Mouse (Mus musculus): ENCODE data around the gene Olfr640.

The Olfr640 gene

GRCm38 (mm10) chr7:104025473-104025872, at the start of gene Olfr640:
TSS of gene Olfr640 (minus strand) at chr7:104025573.
- DNase-seq = no peak

- DNase-seq = no peak
Observed at GRCm38 (mm10) chr7:104071769-104072168, 46.4 kb upstream of the Olfr640 start, which contains the start of gene Olfr644. TSS of gene Olfr644 (minus strand) at chr7:104071869.

- DNase-seq = no peak
Observed at GRCm38 (mm10) chr7:104061345-104061744, 36.0 kb upstream of the Olfr640 start, which contains the start of gene 4930516K23Rik. TSS of gene 4930516K23Rik (minus strand) at chr7:104061445.

- DNase-seq = no peak
Observed at GRCm38 (mm10) chr7:104059215-104059614, 33.8 kb upstream of the Olfr640 start.

- no peak for DNase-seq
Observed at GRCm38 (mm10) chr7:104052566-104052965, 27.2 kb upstream of the Olfr640 start, which contains the start of gene Olfr642. TSS of gene Olfr642 (minus strand) at chr7:104052666.

- no peak for DNase-seq
Observed at GRCm38 (mm10) chr7:104050745-104051144, 25.4 kb upstream of the Olfr640 start.

- no peak for DNase-seq
Observed at GRCm38 (mm10) chr7:104035145-104035544, 9.8 kb upstream of the Olfr640 start, which contains the start of gene Olfr641. TSS of gene Olfr641 (plus strand) at chr7:104035445.

GRCm38 (mm10) chr7:104026978-104027377, 1.6 kb upstream of the Olfr640 start:
- no peak for DNase-seq

- no peak for DNase-seq
Observed at GRCm38 (mm10) chr7:104021651-104022050, 3.7 kb downstream of the Olfr640 start.

GRCm38 (mm10) chr7:104018953-104019352, 6.4 kb downstream of the Olfr640 start:
- DNase-seq = no peak

- no peak for DNase-seq
Observed at GRCm38 (mm10) chr7:104017203-104017602, 8.2 kb downstream of the Olfr640 start, which contains the start of gene Olfr639. TSS of gene Olfr639 (minus strand) at chr7:104017303.

GRCm38 (mm10) chr7:103999124-103999523, 26.2 kb downstream of the Olfr640 start:
- no peak for DNase-seq

GRCm38 (mm10) chr7:103998446-103998845, 26.9 kb downstream of the Olfr640 start, which contains the start of gene Olfr638:
TSS of gene Olfr638 (plus strand) at chr7:103998746.
- DNase-seq = no peak

- no peak for DNase-seq
Observed at GRCm38 (mm10) chr7:103971782-103972181, 53.6 kb downstream of the Olfr640 start.

GRCm38 (mm10) chr7:103970852-103971251, 54.5 kb downstream of the Olfr640 start, which contains the start of gene Olfr635:
TSS of gene Olfr635 (plus strand) at chr7:103971152.
- DNase-seq = no peak

Data from cerebellum, postnatal 10 days (tissue).